Mouse (Mus musculus): ENCODE data around the gene Gm40193. TPM values are rescaled to one million over a fixed set of nuclear protein-coding genes. Genes with fewer than 3 reads are reported as not detected.
A peak's percentile ranks its signal among the peaks of the same experiment; 100 is the strongest.

The Gm40193 gene
- polyA plus RNA-seq, 1 experiment from 2014 or later = not detected

- no peaks in the 10 kb centered on the region for H3K27me3 ChIP-seq (ENCODE audit: insufficient read depth, low read length)
- DNase-seq = no peak
- no peak within 1 kb of the TSS for H3K27ac ChIP-seq (ENCODE audit: low read depth)
- no peak within 1 kb of the TSS for H3K4me3 ChIP-seq (ENCODE audit: low read depth, low read length)
- H3K9me3 ChIP-seq (ENCODE audit: low read length) = no peaks in the 10 kb centered on the region
- WGBS (ENCODE audit: insufficient replicate concordance) = 73% methylated on average over 7 of the region's 7 CpGs
- H3K9ac ChIP-seq (replicated peaks) = no peak within 1 kb of the TSS
- H3K4me2 ChIP-seq (ENCODE audit: low read depth, low read length) = no peak within 1 kb of the TSS
- no peaks in the 10 kb centered on the region for H3K36me3 ChIP-seq (replicated peaks; ENCODE audit: insufficient read depth, low read length)
- H3K4me1 ChIP-seq (ENCODE audit: insufficient read depth) = 0 out of 2 replicates have a peak, but pooled peaks cover 3% of the 10 kb centered on the region
- ATAC-seq = no peak
- TF ChIP-seq EP300 (IDR thresholded peaks at IDR 0.05; ENCODE audit: low read depth) (no peak), CTCF (IDR thresholded peaks at IDR 0.05; ENCODE audit: low read depth) (no peak)
Observed at GRCm38 (mm10) chr11:70514288-70514687, 18.5 kb downstream of the Gm40193 start, which contains the start of gene Vmo1. TSS of gene Vmo1 (minus strand) at chr11:70514616.

GRCm38 (mm10) chr11:70513520-70513919 lies 19.2 kb downstream of the Gm40193 start:
- no peaks in the 10 kb centered on the region for H3K9me3 ChIP-seq (ENCODE audit: low read length)
- no peak overlapping the region for H3K4me3 ChIP-seq (ENCODE audit: low read depth, low read length)
- no peak overlapping the region for H3K4me2 ChIP-seq (ENCODE audit: low read depth, low read length)
- no peak for TF ChIP-seq EP300 (IDR thresholded peaks at IDR 0.05; ENCODE audit: low read depth)
- TF ChIP-seq CTCF (IDR thresholded peaks at IDR 0.05; ENCODE audit: low read depth) = no peak
- H3K4me1 ChIP-seq (ENCODE audit: insufficient read depth) = 0 out of 2 replicates have a peak, but pooled peaks cover 1% of the 10 kb centered on the region
- 69% methylated on average over 11 of the region's 11 CpGs for WGBS (ENCODE audit: insufficient replicate concordance)
- H3K36me3 ChIP-seq (replicated peaks; ENCODE audit: insufficient read depth, low read length) = no peaks in the 10 kb centered on the region
- no peak for DNase-seq
- no peak for ATAC-seq
- H3K27ac ChIP-seq (ENCODE audit: low read depth) = no peak overlapping the region
- H3K27me3 ChIP-seq (ENCODE audit: insufficient read depth, low read length) = no peaks in the 10 kb centered on the region
- H3K9ac ChIP-seq (replicated peaks) = no peak overlapping the region

GRCm38 (mm10) chr11:70512709-70513342 lies 19.9 kb downstream of the Gm40193 start:
- H3K36me3 ChIP-seq (replicated peaks; ENCODE audit: insufficient read depth, low read length) = no peaks in the 10 kb centered on the region
- H3K4me1 ChIP-seq (ENCODE audit: insufficient read depth) = no peaks in the 10 kb centered on the region
- no peak overlapping the region for H3K4me3 ChIP-seq (ENCODE audit: low read depth, low read length)
- no peak for ATAC-seq
- H3K27me3 ChIP-seq (ENCODE audit: insufficient read depth, low read length) = no peaks in the 10 kb centered on the region
- H3K4me2 ChIP-seq (ENCODE audit: low read depth, low read length) = no peak overlapping the region
- H3K9ac ChIP-seq (replicated peaks) = no peak overlapping the region
- no peak for DNase-seq
- TF ChIP-seq CTCF (IDR thresholded peaks at IDR 0.05; ENCODE audit: low read depth) (no peak), EP300 (IDR thresholded peaks at IDR 0.05; ENCODE audit: low read depth) (no peak)
- 60% methylated on average over 7 of the region's 7 CpGs for WGBS (ENCODE audit: insufficient replicate concordance)
- no peaks in the 10 kb centered on the region for H3K9me3 ChIP-seq (ENCODE audit: low read length)
- no peak overlapping the region for H3K27ac ChIP-seq (ENCODE audit: low read depth)

GRCm38 (mm10) chr11:70511825-70512224 lies 20.9 kb downstream of the Gm40193 start:
- Histone ChIP-seq H3K4me3 (ENCODE audit: low read depth, low read length) (no peak overlapping the region), H3K4me1 (ENCODE audit: insufficient read depth) (no peaks in the 10 kb centered on the region), H3K27me3 (ENCODE audit: insufficient read depth, low read length) (no peaks in the 10 kb centered on the region), H3K9ac (replicated peaks) (no peak overlapping the region), H3K27ac (ENCODE audit: low read depth) (no peak overlapping the region), H3K9me3 (ENCODE audit: low read length) (no peaks in the 10 kb centered on the region), H3K4me2 (ENCODE audit: low read depth, low read length) (no peak overlapping the region), H3K36me3 (replicated peaks; ENCODE audit: insufficient read depth, low read length) (no peaks in the 10 kb centered on the region)
- DNase-seq (no peak), ATAC-seq (no peak)
- no peak for TF ChIP-seq EP300 (IDR thresholded peaks at IDR 0.05; ENCODE audit: low read depth)
- 74% methylated on average over 7 of the region's 7 CpGs for WGBS (ENCODE audit: insufficient replicate concordance)

- Histone ChIP-seq H3K4me1 (ENCODE audit: insufficient read depth) (no peaks in the 10 kb centered on the region), H3K9me3 (ENCODE audit: low read length) (no peaks in the 10 kb centered on the region), H3K4me3 (ENCODE audit: low read depth, low read length) (no peak overlapping the region), H3K9ac (replicated peaks) (no peak overlapping the region), H3K27me3 (ENCODE audit: insufficient read depth, low read length) (no peaks in the 10 kb centered on the region), H3K27ac (ENCODE audit: low read depth) (no peak overlapping the region), H3K4me2 (ENCODE audit: low read depth, low read length) (no peak overlapping the region), H3K36me3 (replicated peaks; ENCODE audit: insufficient read depth, low read length) (no peaks in the 10 kb centered on the region)
- ATAC-seq (no peak), DNase-seq (no peak)
- 52% methylated on average over 2 of the region's 2 CpGs for WGBS (ENCODE audit: insufficient replicate concordance)
- TF ChIP-seq CTCF (IDR thresholded peaks at IDR 0.05; ENCODE audit: low read depth) (no peak), EP300 (IDR thresholded peaks at IDR 0.05; ENCODE audit: low read depth) (no peak)
Observed at GRCm38 (mm10) chr11:70511242-70511641, 21.5 kb downstream of the Gm40193 start.

- Histone ChIP-seq H3K4me1 (ENCODE audit: insufficient read depth) (no peaks in the 10 kb centered on the region), H3K27ac (ENCODE audit: low read depth) (no peak overlapping the region), H3K4me2 (ENCODE audit: low read depth, low read length) (no peak overlapping the region), H3K4me3 (ENCODE audit: low read depth, low read length) (no peak overlapping the region), H3K27me3 (ENCODE audit: insufficient read depth, low read length) (no peaks in the 10 kb centered on the region), H3K36me3 (replicated peaks; ENCODE audit: insufficient read depth, low read length) (no peaks in the 10 kb centered on the region), H3K9ac (replicated peaks) (no peak overlapping the region), H3K9me3 (ENCODE audit: low read length) (no peaks in the 10 kb centered on the region)
- 8% methylated on average over 19 of the region's 19 CpGs for WGBS (ENCODE audit: insufficient replicate concordance)
- DNase-seq (peak; percentile 45), ATAC-seq (no peak)
- TF ChIP-seq EP300 (IDR thresholded peaks at IDR 0.05; ENCODE audit: low read depth) = no peak
- TF ChIP-seq CTCF (IDR thresholded peaks at IDR 0.05; ENCODE audit: low read depth) = peak; percentile 70
Observed at GRCm38 (mm10) chr11:70509753-70510564, 22.8 kb downstream of the Gm40193 start.

All from liver, postnatal 0 days (tissue).